Mouse (Mus musculus): ENCODE measurements around the gene Siah3. TPM values are rescaled to one million over a fixed set of nuclear protein-coding genes. Genes with fewer than 3 reads are reported as not detected.
A peak's percentile ranks its signal among the peaks of the same experiment; 100 is the strongest.

Siah3 gene
- polyA plus RNA-seq, 1 experiment from 2014 or later = 5.6 TPM

DNA sequence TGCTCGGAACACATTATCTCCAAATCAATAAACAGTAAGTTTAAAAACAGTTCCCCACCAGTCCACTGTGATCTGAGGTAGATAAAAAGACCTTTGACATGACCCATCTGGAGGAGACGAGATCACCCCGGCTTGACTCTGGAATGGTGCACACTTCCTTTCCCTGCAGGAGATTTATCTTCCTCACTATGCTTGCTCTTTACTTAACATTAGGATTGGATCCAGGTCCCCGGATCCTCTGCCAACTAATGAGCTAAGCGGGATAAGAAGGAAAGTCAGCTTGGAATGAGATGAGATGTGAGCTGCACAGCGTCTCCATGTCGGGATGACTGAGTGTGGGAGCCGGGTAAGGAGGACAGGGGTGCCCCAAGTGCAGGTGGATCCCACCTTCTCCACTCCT is 46.7 kb downstream of the Siah3 start:
- Histone ChIP-seq H3K4me3 (replicated peaks; ENCODE audit: low read depth, low read length) (no peak overlapping the region), H3K27me3 (ENCODE audit: control insufficient read depth, insufficient read depth, low read length) (no peaks in the 10 kb centered on the region), H3K9me3 (ENCODE audit: control insufficient read depth, low read length) (no peaks in the 10 kb centered on the region), H3K27ac (replicated peaks; ENCODE audit: low read depth, low read length) (no peak overlapping the region), H3K4me2 (ENCODE audit: low read length) (no peak overlapping the region), H3K36me3 (ENCODE audit: control insufficient read depth, insufficient read depth, low read length) (no peaks in the 10 kb centered on the region), H3K4me1 (ENCODE audit: control insufficient read depth, insufficient read depth, low read length) (peaks cover 8% of the 10 kb centered on the region; the same call in 1 of the 2 replicates), H3K9ac (replicated peaks; ENCODE audit: low read length) (no peak overlapping the region)
- DNase-seq = peak; percentile 24
- WGBS = 67% methylated on average over 8 of the region's 8 CpGs
- ATAC-seq (ENCODE audit: low FRiP score, low TSS enrichment) = no peak

DNA sequence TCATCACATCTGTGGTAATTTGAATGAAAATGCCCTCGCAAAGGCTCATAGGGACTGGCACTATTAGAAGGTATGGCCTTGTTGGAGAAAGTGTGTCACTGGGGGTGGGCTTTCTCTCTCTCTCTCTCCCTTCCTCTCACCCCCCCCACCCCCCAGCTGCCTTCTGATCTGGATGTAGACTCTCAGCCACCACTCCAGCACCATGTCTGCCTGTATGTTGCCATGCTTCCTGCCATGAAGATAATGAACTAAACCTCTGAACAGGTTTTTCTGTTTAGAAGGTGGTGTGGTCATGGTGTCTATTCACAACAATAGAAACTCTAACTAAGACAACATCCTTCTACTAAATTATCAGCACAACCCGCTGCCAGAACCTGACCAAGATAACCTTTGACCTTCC is 48.5 kb downstream of the Siah3 start:
- no peaks in the 10 kb centered on the region for H3K27me3 ChIP-seq (ENCODE audit: control insufficient read depth, insufficient read depth, low read length)
- no peak overlapping the region for H3K27ac ChIP-seq (replicated peaks; ENCODE audit: low read depth, low read length)
- no peak for DNase-seq
- ATAC-seq (ENCODE audit: low FRiP score, low TSS enrichment) = no peak
- no peak overlapping the region for H3K4me2 ChIP-seq (ENCODE audit: low read length)
- H3K4me1 ChIP-seq (ENCODE audit: control insufficient read depth, insufficient read depth, low read length) = peaks cover 8% of the 10 kb centered on the region; the same call in 1 of the 2 replicates
- H3K9ac ChIP-seq (replicated peaks; ENCODE audit: low read length) = no peak overlapping the region
- WGBS = 60% methylated on average over 2 of the region's 2 CpGs
- H3K4me3 ChIP-seq (replicated peaks; ENCODE audit: low read depth, low read length) = no peak overlapping the region
- no peaks in the 10 kb centered on the region for H3K36me3 ChIP-seq (ENCODE audit: control insufficient read depth, insufficient read depth, low read length)
- no peaks in the 10 kb centered on the region for H3K9me3 ChIP-seq (ENCODE audit: control insufficient read depth, low read length)

DNA sequence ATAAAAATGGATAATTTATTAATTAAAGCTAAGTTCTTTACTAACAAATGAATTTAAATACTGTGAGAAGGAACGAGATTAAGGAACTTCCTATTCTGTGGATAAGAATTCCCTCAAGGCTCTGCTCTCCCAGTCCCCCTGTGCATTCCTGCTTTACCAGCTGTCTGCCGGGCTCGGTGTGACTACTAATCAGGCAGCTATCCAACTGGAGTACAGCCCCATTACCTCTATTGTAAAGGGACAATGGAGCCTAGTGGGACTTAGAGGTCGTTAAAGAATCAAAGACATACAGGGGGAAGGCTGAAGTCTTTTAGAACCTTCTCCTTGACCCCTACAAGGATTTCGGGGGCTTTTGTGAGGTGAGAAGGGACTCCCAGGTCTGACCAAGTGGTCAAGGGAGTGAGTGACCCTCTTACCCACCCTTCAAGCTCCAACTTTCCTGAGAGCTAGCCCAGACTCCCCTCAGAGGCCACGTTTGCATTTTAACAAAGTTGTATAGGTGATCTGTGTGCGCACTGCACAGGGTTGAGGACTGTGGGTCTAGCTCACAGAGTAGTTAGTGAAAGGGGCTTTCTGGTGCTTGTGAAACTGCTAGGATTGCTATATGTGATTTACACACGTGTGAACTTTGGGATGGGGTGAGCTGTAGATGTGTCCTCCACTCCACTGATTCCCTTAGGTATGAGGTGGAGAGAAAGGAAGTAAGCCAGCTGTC is 49.5 kb downstream of the Siah3 start:
- Histone ChIP-seq H3K4me3 (replicated peaks; ENCODE audit: low read depth, low read length) (no peak overlapping the region), H3K36me3 (ENCODE audit: control insufficient read depth, insufficient read depth, low read length) (no peaks in the 10 kb centered on the region), H3K4me1 (ENCODE audit: control insufficient read depth, insufficient read depth, low read length) (peaks cover 8% of the 10 kb centered on the region; the same call in 1 of the 2 replicates), H3K9ac (replicated peaks; ENCODE audit: low read length) (no peak overlapping the region), H3K27me3 (ENCODE audit: control insufficient read depth, insufficient read depth, low read length) (no peaks in the 10 kb centered on the region), H3K27ac (replicated peaks; ENCODE audit: low read depth, low read length) (no peak overlapping the region), H3K4me2 (ENCODE audit: low read length) (no peak overlapping the region), H3K9me3 (ENCODE audit: control insufficient read depth, low read length) (no peaks in the 10 kb centered on the region)
- DNase-seq = peak; percentile 60
- WGBS = 24% methylated on average over 8 of the region's 8 CpGs
- ATAC-seq (ENCODE audit: low FRiP score, low TSS enrichment) = no peak

DNA sequence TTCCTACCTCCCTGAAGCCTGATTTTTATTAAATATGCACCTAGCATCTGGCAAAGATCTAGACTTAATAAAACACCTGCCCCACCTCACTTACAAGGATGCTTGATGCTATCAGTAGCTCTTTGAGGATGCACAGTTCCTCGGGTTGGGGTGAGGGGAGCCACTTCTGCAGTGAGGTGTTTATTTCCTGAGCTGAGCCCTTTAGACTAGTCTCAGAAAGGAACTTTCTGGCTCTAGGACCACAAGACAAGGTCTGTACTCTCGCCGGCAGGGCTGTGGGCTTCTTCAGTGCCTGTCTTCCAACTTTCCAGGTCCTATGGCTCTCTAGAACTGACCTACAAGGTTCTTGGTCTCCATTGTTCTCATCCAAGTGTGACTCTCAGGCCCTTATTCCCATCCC is 50.5 kb downstream of the Siah3 start:
- Histone ChIP-seq H3K36me3 (ENCODE audit: control insufficient read depth, insufficient read depth, low read length) (no peaks in the 10 kb centered on the region), H3K4me3 (replicated peaks; ENCODE audit: low read depth, low read length) (no peak overlapping the region), H3K27me3 (ENCODE audit: control insufficient read depth, insufficient read depth, low read length) (no peaks in the 10 kb centered on the region), H3K4me1 (ENCODE audit: control insufficient read depth, insufficient read depth, low read length) (peaks cover 8% of the 10 kb centered on the region; the same call in 1 of the 2 replicates), H3K9ac (replicated peaks; ENCODE audit: low read length) (no peak overlapping the region), H3K9me3 (ENCODE audit: control insufficient read depth, low read length) (no peaks in the 10 kb centered on the region), H3K4me2 (ENCODE audit: low read length) (no peak overlapping the region), H3K27ac (replicated peaks; ENCODE audit: low read depth, low read length) (no peak overlapping the region)
- ATAC-seq (ENCODE audit: low FRiP score, low TSS enrichment) (no peak), DNase-seq (no peak)
- 90% methylated on average over 3 of the region's 3 CpGs for WGBS

DNA sequence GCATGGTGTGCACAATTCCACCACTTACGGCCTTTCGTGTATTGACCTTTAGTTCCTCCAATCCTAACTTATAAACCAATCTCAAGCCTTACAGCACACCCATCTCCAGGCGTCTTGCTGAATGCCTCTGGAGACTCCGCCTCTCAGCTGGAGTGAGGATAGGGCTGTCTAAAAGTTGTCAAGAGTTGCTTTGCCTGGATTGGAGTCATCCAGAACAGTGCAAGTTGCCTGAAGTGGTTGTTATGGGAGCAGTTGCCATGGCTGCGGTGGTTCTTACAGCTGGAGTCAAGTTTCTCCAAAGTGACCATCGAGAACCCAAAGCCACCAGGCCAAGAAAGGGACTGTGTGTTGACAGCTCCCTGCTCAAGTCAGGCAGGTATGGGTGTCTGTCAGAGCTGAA is 54.3 kb downstream of the Siah3 start:
- no peaks in the 10 kb centered on the region for H3K27me3 ChIP-seq (ENCODE audit: control insufficient read depth, insufficient read depth, low read length)
- H3K27ac ChIP-seq (replicated peaks; ENCODE audit: low read depth, low read length) = no peak overlapping the region
- no peak overlapping the region for H3K4me3 ChIP-seq (replicated peaks; ENCODE audit: low read depth, low read length)
- peaks cover 7% of the 10 kb centered on the region; the same call in 1 of the 2 replicates for H3K4me1 ChIP-seq (ENCODE audit: control insufficient read depth, insufficient read depth, low read length)
- no peaks in the 10 kb centered on the region for H3K36me3 ChIP-seq (ENCODE audit: control insufficient read depth, insufficient read depth, low read length)
- H3K4me2 ChIP-seq (ENCODE audit: low read length) = no peak overlapping the region
- ATAC-seq (ENCODE audit: low FRiP score, low TSS enrichment) (no peak), DNase-seq (no peak)
- WGBS = 84% methylated on average over 6 of the region's 6 CpGs
- no peaks in the 10 kb centered on the region for H3K9me3 ChIP-seq (ENCODE audit: control insufficient read depth, low read length)
- H3K9ac ChIP-seq (replicated peaks; ENCODE audit: low read length) = no peak overlapping the region

DNA sequence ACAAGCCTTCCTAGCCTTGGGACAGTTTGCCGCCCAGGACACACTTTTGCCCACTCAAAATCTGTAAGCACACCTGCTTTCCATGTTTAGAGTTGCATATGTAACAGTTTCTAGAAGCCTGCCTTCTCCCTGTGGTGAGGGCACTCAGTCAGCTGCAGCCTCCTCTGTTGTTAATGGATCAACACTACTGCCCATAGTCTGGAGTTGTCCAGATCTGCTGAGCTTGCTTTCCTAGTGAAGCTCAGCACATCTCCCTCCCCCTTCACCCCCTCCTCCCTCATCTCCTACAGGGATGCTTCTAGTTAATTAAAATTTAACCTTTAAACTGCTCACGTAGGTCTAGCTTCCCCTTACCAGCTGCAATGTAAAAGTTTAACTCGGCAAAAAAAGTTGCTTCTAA is 57.2 kb downstream of the Siah3 start:
- H3K4me2 ChIP-seq (ENCODE audit: low read length) = no peak overlapping the region
- WGBS = 67% methylated on average over 3 of the region's 3 CpGs
- H3K36me3 ChIP-seq (ENCODE audit: control insufficient read depth, insufficient read depth, low read length) = no peaks in the 10 kb centered on the region
- H3K4me3 ChIP-seq (replicated peaks; ENCODE audit: low read depth, low read length) = no peak overlapping the region
- H3K27me3 ChIP-seq (ENCODE audit: control insufficient read depth, insufficient read depth, low read length) = no peaks in the 10 kb centered on the region
- H3K4me1 ChIP-seq (ENCODE audit: control insufficient read depth, insufficient read depth, low read length) = peaks cover 11% of the 10 kb centered on the region
- no peak overlapping the region for H3K27ac ChIP-seq (replicated peaks; ENCODE audit: low read depth, low read length)
- no peak for DNase-seq
- ATAC-seq (ENCODE audit: low FRiP score, low TSS enrichment) = no peak
- H3K9ac ChIP-seq (replicated peaks; ENCODE audit: low read length) = no peak overlapping the region
- no peaks in the 10 kb centered on the region for H3K9me3 ChIP-seq (ENCODE audit: control insufficient read depth, low read length)

DNA sequence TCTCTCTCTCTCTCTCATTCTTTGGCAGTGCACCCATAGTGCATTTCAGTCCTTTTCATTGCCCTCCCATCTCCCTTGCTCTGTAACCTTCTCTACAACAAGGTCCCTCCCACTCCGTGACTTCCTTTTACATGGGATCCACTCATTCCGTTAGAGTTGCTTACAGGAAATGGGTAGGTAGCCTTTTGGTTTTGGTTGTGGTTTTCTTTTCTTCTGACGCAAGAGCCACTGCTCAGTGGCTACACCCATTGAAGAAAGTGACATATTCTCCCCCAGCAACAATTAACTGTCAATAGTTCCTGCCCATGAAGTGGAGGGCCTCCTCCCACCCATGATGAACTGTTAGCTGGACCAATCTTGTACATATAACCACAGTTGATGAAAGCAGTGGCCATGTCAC is 60.4 kb downstream of the Siah3 start:
- H3K4me3 ChIP-seq (replicated peaks; ENCODE audit: low read depth, low read length) = no peak overlapping the region
- 89% methylated on average over 3 of the region's 3 CpGs for WGBS
- H3K27me3 ChIP-seq (ENCODE audit: control insufficient read depth, insufficient read depth, low read length) = no peaks in the 10 kb centered on the region
- H3K9me3 ChIP-seq (ENCODE audit: control insufficient read depth, low read length) = no peaks in the 10 kb centered on the region
- H3K36me3 ChIP-seq (ENCODE audit: control insufficient read depth, insufficient read depth, low read length) = no peaks in the 10 kb centered on the region
- H3K27ac ChIP-seq (replicated peaks; ENCODE audit: low read depth, low read length) = no peak overlapping the region
- peaks cover 11% of the 10 kb centered on the region for H3K4me1 ChIP-seq (ENCODE audit: control insufficient read depth, insufficient read depth, low read length)
- no peak overlapping the region for H3K4me2 ChIP-seq (ENCODE audit: low read length)
- no peak overlapping the region for H3K9ac ChIP-seq (replicated peaks; ENCODE audit: low read length)
- ATAC-seq (ENCODE audit: low FRiP score, low TSS enrichment) (no peak), DNase-seq (no peak)

DNA sequence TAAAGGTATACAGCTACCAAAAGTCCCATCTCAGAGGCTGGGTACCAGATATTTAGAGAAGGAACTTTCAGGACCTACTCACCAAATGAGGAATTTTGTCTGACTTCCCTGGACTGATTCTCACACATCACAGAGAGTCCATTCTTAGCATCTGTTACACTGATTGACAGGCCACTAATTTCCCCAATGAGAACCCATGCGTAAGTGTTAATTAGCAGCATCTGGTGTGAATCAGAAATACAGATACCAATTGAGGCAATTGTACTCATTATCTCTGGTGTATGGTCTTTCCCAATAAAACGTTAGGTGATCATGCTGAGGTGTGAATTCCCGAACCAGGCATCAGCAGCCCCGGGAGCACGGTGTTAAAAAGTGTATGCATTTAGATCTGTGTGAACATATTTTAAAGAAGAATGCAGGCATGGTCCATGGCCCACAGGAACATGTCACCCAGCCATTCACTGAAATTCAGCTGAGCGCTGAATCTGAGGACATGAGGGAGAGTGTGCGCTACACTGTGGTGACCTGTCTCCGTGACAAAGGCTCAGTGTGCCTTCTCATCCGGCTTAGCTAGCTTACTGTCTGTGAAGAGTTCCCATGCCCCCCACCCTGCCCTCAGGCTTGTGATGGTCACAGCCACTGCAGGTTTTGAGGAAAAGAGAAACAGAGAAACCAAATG is 61.3 kb downstream of the Siah3 start:
- H3K4me2 ChIP-seq (ENCODE audit: low read length) = no peak overlapping the region
- H3K36me3 ChIP-seq (ENCODE audit: control insufficient read depth, insufficient read depth, low read length) = no peaks in the 10 kb centered on the region
- 58% methylated on average over 9 of the region's 9 CpGs for WGBS
- no peaks in the 10 kb centered on the region for H3K9me3 ChIP-seq (ENCODE audit: control insufficient read depth, low read length)
- peak; percentile 54 for DNase-seq
- H3K4me3 ChIP-seq (replicated peaks; ENCODE audit: low read depth, low read length) = no peak overlapping the region
- H3K27me3 ChIP-seq (ENCODE audit: control insufficient read depth, insufficient read depth, low read length) = no peaks in the 10 kb centered on the region
- ATAC-seq (ENCODE audit: low FRiP score, low TSS enrichment) = peak; percentile 43; the same call in 1 of the 2 replicates
- no peak overlapping the region for H3K9ac ChIP-seq (replicated peaks; ENCODE audit: low read length)
- peaks cover 11% of the 10 kb centered on the region for H3K4me1 ChIP-seq (ENCODE audit: control insufficient read depth, insufficient read depth, low read length)
- peak overlapping the region; percentile 27; the same call in 1 of the 2 replicates for H3K27ac ChIP-seq (replicated peaks; ENCODE audit: low read depth, low read length)
